Mouse (Mus musculus) testis, adult 2 months (tissue): ENCODE data around the gene Adat2.

Experiments
- CTCF ChIP-seq: fragments of 200-500 bp; IDR thresholded peaks from 2 replicates; pipeline ENCODE4 v1.5.1; 2012; ENCODE audit warnings: low read depth, mild to moderate bottlenecking, inconsistent platforms, low read length, moderate library complexity; ENCODE audit not compliant: control insufficient read depth, insufficient read depth, insufficient replicate concordance
- POLR2A ChIP-seq: fragments of 200-500 bp; IDR thresholded peaks from 2 replicates; pipeline ENCODE4 v1.6.1; 2012; ENCODE audit warnings: low read depth, mild to moderate bottlenecking, inconsistent platforms, low read length, moderate library complexity; ENCODE audit not compliant: control insufficient read depth

DNA sequence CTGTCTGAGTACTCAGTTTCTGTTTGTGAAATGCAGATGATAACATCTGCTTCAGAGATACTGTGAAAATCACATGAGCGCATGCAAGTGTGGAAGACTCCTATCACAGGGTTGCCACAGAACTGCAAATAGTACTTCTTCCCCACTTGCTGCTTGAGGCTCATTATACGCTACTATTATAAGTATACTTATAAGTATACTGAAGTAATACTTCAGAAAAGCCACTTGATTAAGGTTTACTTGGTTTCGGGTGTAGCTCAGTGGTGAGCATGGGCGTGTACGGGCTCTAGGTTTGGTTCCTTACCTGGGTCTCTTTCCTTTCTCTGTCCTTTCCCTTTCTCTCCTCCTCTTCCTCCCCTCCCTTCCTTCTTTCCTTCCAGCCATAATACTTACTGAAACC lies 11.0 kb upstream of the Adat2 start:
- TF ChIP-seq CTCF (no peak), POLR2A (no peak)
